Mouse (Mus musculus) midbrain, postnatal 0 days (tissue): ENCODE results near the gene Hist1h2ba. TPM values are rescaled to one million over a fixed set of nuclear protein-coding genes. Genes with fewer than 3 reads are reported as not detected.

Experiments used
- ATAC-seq: fragments of 200-750 bp; cut with Nextera tagmentation; 2 replicates; pipeline ENCODE4 v1.8.0; 2017; ENCODE audit warnings: moderate number of reproducible peaks, mild to moderate bottlenecking, moderate TSS enrichment, moderate library complexity; ENCODE audit not compliant: low FRiP score
- DNase-seq: peaks from one replicate; pipeline ENCODE4 v3.0.0-alpha.2; 2015; ENCODE audit warnings: low spot score
- H3K27ac ChIP-seq: fragments of 300-500 bp; sonication (generic); 2 replicates; pipeline ENCODE4 v1.5.1; 2014; ENCODE audit warnings: low read depth, mild to moderate bottlenecking, low read length, mixed read lengths
- H3K27me3 ChIP-seq: fragments of 300-500 bp; sonication (generic); 2 replicates; pipeline ENCODE4 v1.6.1; 2014; ENCODE audit warnings: low read length, control low read depth, mixed read lengths; ENCODE audit not compliant: insufficient read depth
- H3K36me3 ChIP-seq: fragments of 300-500 bp; sonication (generic); 2 replicates; pipeline ENCODE4 v1.6.1; 2014; ENCODE audit warnings: low read length, control low read depth, mixed read lengths; ENCODE audit not compliant: insufficient read depth
- H3K4me1 ChIP-seq: fragments of 300-500 bp; sonication (generic); 2 replicates; pipeline ENCODE4 v1.6.1; 2014; ENCODE audit warnings: mild to moderate bottlenecking, control low read depth, antibody characterized with exemption, low read length, mixed read lengths; ENCODE audit not compliant: insufficient read depth
- H3K4me2 ChIP-seq: fragments of 300-500 bp; sonication (generic); 2 replicates; pipeline ENCODE4 v1.6.1; 2014; ENCODE audit warnings: low read depth, mild to moderate bottlenecking, low read length, mixed read lengths; ENCODE audit not compliant: poor library complexity, severe bottlenecking
- H3K4me3 ChIP-seq: fragments of 300-500 bp; sonication (generic); 2 replicates; pipeline ENCODE4 v1.5.1; 2014; ENCODE audit warnings: low read depth, mild to moderate bottlenecking, low read length, moderate library complexity
- H3K9ac ChIP-seq: fragments of 300-500 bp; sonication (generic); replicated peaks from 2 replicates; pipeline ENCODE4 v1.6.1; 2014; ENCODE audit warnings: mild to moderate bottlenecking, low read length, moderate library complexity, mixed read lengths; ENCODE audit not compliant: poor library complexity, severe bottlenecking
- H3K9me3 ChIP-seq: fragments of 300-500 bp; sonication (generic); 2 replicates; pipeline ENCODE4 v1.6.1; 2016; ENCODE audit warnings: low read length, control low read depth
- CTCF ChIP-seq: IDR thresholded peaks from 2 replicates; pipeline ENCODE4 v1.5.1; 2016; ENCODE audit warnings: antibody characterized with exemption, mild to moderate bottlenecking
- WGBS: fragments of 180-500 bp; shearing (Covaris S2); extraction: QIAGEN DNeasy Blood & Tissue Kit; methylation state at CpG from one replicate; pipeline ENCODE4 v1.1.7; 2014; 5-methylcytosine and 5-hydroxymethylcytosine counted together
- microRNA-seq: library from miRNA; unstranded; fragments of <30 nt; microRNA quantifications from one replicate; pipeline ENCODE4, GENCODE M21; 2016; ENCODE audit warnings: borderline number of aligned reads
- polyA plus RNA-seq: library from polyadenylated mRNA; unstranded; fragments of >200 nt; fragmentation: Nextera tagmentation; extraction: Ambion mirVana; gene quantifications from 2 replicates; pipeline ENCODE4 v1.2.1, GENCODE M21; 2015
- total RNA-seq: library from RNA; depleted of rRNA; stranded (reverse); fragments of >200 nt; gene quantifications from 2 replicates; pipeline ENCODE4 v1.2.3, GENCODE M21; 2014; rRNA removed

Gene Hist1h2ba
- total and polyA plus RNA-seq, 2 experiments from 2014 or later = not detected

GRCm38 (mm10) chr13:23893269-23893593, 40.7 kb downstream of the Hist1h2ba start:
- no peak overlapping the region for H3K27ac ChIP-seq
- DNase-seq (no peak), ATAC-seq (peak; percentile 47; the same call in 1 of the 2 replicates)
- no peaks in the 10 kb centered on the region for H3K4me1 ChIP-seq
- H3K9ac ChIP-seq = no peak overlapping the region
- WGBS = 17% methylated on average over 4 of the region's 4 CpGs
- H3K4me2 ChIP-seq = no peak overlapping the region
- no peaks in the 10 kb centered on the region for H3K27me3 ChIP-seq
- TF ChIP-seq CTCF = no peak
- H3K9me3 ChIP-seq = no peaks in the 10 kb centered on the region
- no peak overlapping the region for H3K4me3 ChIP-seq
- no peaks in the 10 kb centered on the region for H3K36me3 ChIP-seq

DNA sequence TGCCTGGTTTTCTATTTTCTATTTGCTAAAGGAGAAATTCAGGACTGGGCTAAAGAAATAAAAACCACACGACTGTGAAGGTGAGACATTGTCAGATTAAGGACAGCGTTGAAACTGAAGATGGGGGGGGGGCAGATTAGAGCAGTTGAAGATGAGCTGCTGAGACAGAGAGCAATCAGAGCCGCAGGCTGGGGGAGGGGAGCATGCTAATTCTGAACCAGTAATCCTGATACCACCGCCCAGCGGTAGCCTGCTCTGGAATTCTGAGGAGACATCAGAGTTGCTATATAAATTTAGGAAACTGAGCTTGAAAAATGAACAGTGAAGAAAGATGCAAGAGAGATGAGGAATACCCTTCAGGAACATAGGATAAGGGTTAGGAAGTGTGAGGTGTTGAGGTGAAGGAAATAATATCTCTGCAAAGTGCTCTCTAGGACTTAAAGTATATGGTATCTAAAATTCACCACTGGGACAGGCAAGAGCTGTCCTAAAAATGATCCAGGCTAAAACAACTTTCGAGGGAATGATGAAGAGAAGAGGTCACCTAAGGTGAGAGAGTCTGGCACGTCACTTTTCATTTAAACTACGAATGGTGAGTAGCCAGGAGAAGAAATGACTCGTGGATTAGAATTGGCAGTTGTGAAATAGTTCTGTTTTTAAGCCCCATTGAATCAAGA, 41.2 kb downstream of the Hist1h2ba start:
- Histone ChIP-seq H3K4me2 (no peak overlapping the region), H3K36me3 (no peaks in the 10 kb centered on the region), H3K27ac (no peak overlapping the region), H3K4me3 (no peak overlapping the region), H3K9me3 (no peaks in the 10 kb centered on the region), H3K4me1 (no peaks in the 10 kb centered on the region), H3K9ac (no peak overlapping the region), H3K27me3 (no peaks in the 10 kb centered on the region)
- DNase-seq (no peak), ATAC-seq (no peak)
- no peak for TF ChIP-seq CTCF
- 11% methylated on average over 9 of the region's 9 CpGs for WGBS

GRCm38 (mm10) chr13:23889011-23889605, 44.8 kb downstream of the Hist1h2ba start:
- DNase-seq (no peak), ATAC-seq (no peak)
- no peak overlapping the region for H3K9ac ChIP-seq
- no peaks in the 10 kb centered on the region for H3K9me3 ChIP-seq
- H3K27ac ChIP-seq = no peak overlapping the region
- no peaks in the 10 kb centered on the region for H3K4me1 ChIP-seq
- H3K4me3 ChIP-seq = no peak overlapping the region
- WGBS = 82% methylated on average over 6 of the region's 6 CpGs
- H3K27me3 ChIP-seq = no peaks in the 10 kb centered on the region
- no peak for TF ChIP-seq CTCF
- H3K36me3 ChIP-seq = no peaks in the 10 kb centered on the region
- no peak overlapping the region for H3K4me2 ChIP-seq

GRCm38 (mm10) chr13:23887026-23887725, 46.8 kb downstream of the Hist1h2ba start:
- H3K27me3 ChIP-seq = no peaks in the 10 kb centered on the region
- H3K4me3 ChIP-seq = no peak overlapping the region
- no peaks in the 10 kb centered on the region for H3K36me3 ChIP-seq
- H3K4me1 ChIP-seq = no peaks in the 10 kb centered on the region
- 87% methylated on average over 3 of the region's 3 CpGs for whole genome bisulfite sequencing
- H3K9me3 ChIP-seq = no peaks in the 10 kb centered on the region
- H3K9ac ChIP-seq = no peak overlapping the region
- DNase-seq (no peak), ATAC-seq (no peak)
- no peak overlapping the region for H3K4me2 ChIP-seq
- H3K27ac ChIP-seq = no peak overlapping the region
- no peak for TF ChIP-seq CTCF

- Histone ChIP-seq H3K4me1 (no peaks in the 10 kb centered on the region), H3K27ac (no peak overlapping the region), H3K9me3 (no peaks in the 10 kb centered on the region), H3K27me3 (no peaks in the 10 kb centered on the region), H3K36me3 (no peaks in the 10 kb centered on the region), H3K4me3 (no peak overlapping the region), H3K9ac (no peak overlapping the region), H3K4me2 (no peak overlapping the region)
- ATAC-seq (no peak), DNase-seq (peak; percentile 24)
- peak; percentile 62 for TF ChIP-seq CTCF
- whole genome bisulfite sequencing = 31% methylated on average over 2 of the region's 2 CpGs
Measured at GRCm38 (mm10) chr13:23885540-23885939, 48.4 kb downstream of the Hist1h2ba start.

Small RNAs within 50 kb of the gene (microRNA-seq; reads per million reads assigned to microRNA genes)
- gene Gm44344 = not detected

Other genes starting within 250 kb of the Hist1h2ba start
- 66.3 and 125 TPM in 2 replicates for gene Hist1h2bc, start 250.0 kb downstream of the Hist1h2ba start, total RNA-seq
- gene Hist1h2bc, start 250.0 kb downstream of the Hist1h2ba start, polyA plus RNA-seq = 23.7 and 28.6 TPM in 2 replicates
- gene Hist1h1t, start 238.3 kb downstream of the Hist1h2ba start, total RNA-seq = 0.93 TPM in 1 of 2 replicates, not detected in the other
- not detected in 2 replicates for gene Hist1h1t, start 238.3 kb downstream of the Hist1h2ba start, polyA plus RNA-seq
- gene Hist1h4c, start 235.7 kb downstream of the Hist1h2ba start, total RNA-seq = 622 and 783 TPM in 2 replicates
- 1.5 and 2.2 TPM in 2 replicates for gene Hist1h4c, start 235.7 kb downstream of the Hist1h2ba start, polyA plus RNA-seq
- gene Hfe, start 223.3 kb downstream of the Hist1h2ba start, total RNA-seq = 1.8 and 2.5 TPM in 2 replicates
- gene Hfe, start 223.3 kb downstream of the Hist1h2ba start, polyA plus RNA-seq = 4.0 and 5.8 TPM in 2 replicates
- 243 and 275 TPM in 2 replicates for gene Hist1h1c, start 195.3 kb downstream of the Hist1h2ba start, total RNA-seq
- gene Hist1h1c, start 195.3 kb downstream of the Hist1h2ba start, polyA plus RNA-seq = 26.1 and 26.5 TPM in 2 replicates
- gene Hist1h3c, start 188.6 kb downstream of the Hist1h2ba start, total RNA-seq = 206 and 420 TPM in 2 replicates
- gene Hist1h3c, start 188.6 kb downstream of the Hist1h2ba start, polyA plus RNA-seq = not detected in 2 replicates
- 491 and 821 TPM in 2 replicates for gene Hist1h2bb, start 187.4 kb downstream of the Hist1h2ba start, total RNA-seq
- 0.61 TPM in 1 of 2 replicates, not detected in the other for gene Hist1h2bb, start 187.4 kb downstream of the Hist1h2ba start, polyA plus RNA-seq
- 98.5 and 290 TPM in 2 replicates for gene Hist1h2ab, start 183.0 kb downstream of the Hist1h2ba start, total RNA-seq
- 2.1 and 2.4 TPM in 2 replicates for gene Hist1h2ab, start 183.0 kb downstream of the Hist1h2ba start, polyA plus RNA-seq
- gene Hist1h3b, start 181.9 kb downstream of the Hist1h2ba start, total RNA-seq = 124 and 290 TPM in 2 replicates
- 0.50 and 0.51 TPM in 2 replicates for gene Hist1h3b, start 181.9 kb downstream of the Hist1h2ba start, polyA plus RNA-seq
- gene Hist1h4b, start 177.1 kb downstream of the Hist1h2ba start, total RNA-seq = 143 and 315 TPM in 2 replicates
- 1.6 and 2.0 TPM in 2 replicates for gene Hist1h4b, start 177.1 kb downstream of the Hist1h2ba start, polyA plus RNA-seq
- 171 and 405 TPM in 2 replicates for gene Hist1h4a, start 172.9 kb downstream of the Hist1h2ba start, total RNA-seq
- not detected in 2 replicates for gene Hist1h4a, start 172.9 kb downstream of the Hist1h2ba start, polyA plus RNA-seq
- gene Hist1h3a, start 171.8 kb downstream of the Hist1h2ba start, total RNA-seq = 322 and 620 TPM in 2 replicates
- gene Hist1h3a, start 171.8 kb downstream of the Hist1h2ba start, polyA plus RNA-seq = 0.99 and 1.4 TPM in 2 replicates
- gene Hist1h1a, start 170.5 kb downstream of the Hist1h2ba start, total RNA-seq = 90.8 and 138 TPM in 2 replicates
- not detected in 2 replicates for gene Hist1h1a, start 170.5 kb downstream of the Hist1h2ba start, polyA plus RNA-seq
- not detected in 2 replicates for gene Trim38, start 164.2 kb downstream of the Hist1h2ba start, total RNA-seq
- gene Trim38, start 164.2 kb downstream of the Hist1h2ba start, polyA plus RNA-seq = 0.10 TPM in 1 of 2 replicates, not detected in the other
- 0.11 TPM in 1 of 2 replicates, not detected in the other for gene Slc17a2, start 127.2 kb downstream of the Hist1h2ba start, total RNA-seq
- gene Slc17a2, start 127.2 kb downstream of the Hist1h2ba start, polyA plus RNA-seq = not detected in 2 replicates
- 0.05 TPM in 1 of 2 replicates, not detected in the other for gene Slc17a3, start 94.7 kb downstream of the Hist1h2ba start, total RNA-seq
- not detected in 2 replicates for gene Slc17a3, start 94.7 kb downstream of the Hist1h2ba start, polyA plus RNA-seq
- gene Slc17a1, start 66.4 kb downstream of the Hist1h2ba start, total RNA-seq = not detected in 2 replicates
- gene Slc17a1, start 66.4 kb downstream of the Hist1h2ba start, polyA plus RNA-seq = not detected in 2 replicates
- gene Slc17a4, start 19.1 kb downstream of the Hist1h2ba start, total RNA-seq = not detected in 2 replicates
- gene Slc17a4, start 19.1 kb downstream of the Hist1h2ba start, polyA plus RNA-seq = not detected in 2 replicates
- gene Hist1h2aa, start 306 bp upstream of the Hist1h2ba start, total RNA-seq = not detected in 2 replicates
- not detected in 2 replicates for gene Hist1h2aa, start 306 bp upstream of the Hist1h2ba start, polyA plus RNA-seq
- 0.28 and 0.82 TPM in 2 replicates for gene Scgn, start 57.1 kb upstream of the Hist1h2ba start, total RNA-seq
- gene Scgn, start 57.1 kb upstream of the Hist1h2ba start, polyA plus RNA-seq = 2.0 and 2.2 TPM in 2 replicates